Mouse (Mus musculus): ENCODE results near the gene Gm21981. TPM values are rescaled to one million over a fixed set of nuclear protein-coding genes. Genes with fewer than 3 reads are reported as not detected.

Gm21981 gene
- total and polyA plus RNA-seq, 2 experiments from 2014 or later: 0.22 TPM; not detected in 1

GRCm38 (mm10) chr17:47737271-47738065 is 43.2 kb upstream of the Gm21981 start:
- H3K27ac ChIP-seq (ENCODE audit: low read depth): peak overlapping the region; percentile 94
- TF ChIP-seq CTCF (IDR thresholded peaks at IDR 0.05; ENCODE audit: low read depth) (no peak), EP300 (IDR thresholded peaks at IDR 0.05; ENCODE audit: low read depth) (no peak)
- no peaks in the 10 kb centered on the region for H3K36me3 ChIP-seq (replicated peaks; ENCODE audit: control insufficient read depth, insufficient read depth, low read length)
- no peaks in the 10 kb centered on the region for H3K9me3 ChIP-seq (replicated peaks; ENCODE audit: control insufficient read depth, low read length)
- peak; percentile 88 for ATAC-seq (ENCODE audit: insufficient read depth, low read depth)
- peak; percentile 77 for DNase-seq (ENCODE audit: low spot score)
- peaks cover 17% of the 10 kb centered on the region; the same call in 1 of the 2 replicates for H3K4me1 ChIP-seq (ENCODE audit: control insufficient read depth, insufficient read depth)
- peak overlapping the region; percentile 92 for H3K9ac ChIP-seq (replicated peaks; ENCODE audit: low read depth, low read length)
- no peaks in the 10 kb centered on the region for H3K27me3 ChIP-seq (ENCODE audit: control insufficient read depth, insufficient read depth, low read length)
- under 1% methylated on average over 56 of the region's 60 CpGs for WGBS
- peak overlapping the region; percentile 95 for H3K4me2 ChIP-seq (ENCODE audit: low read depth, low read length)
- peak overlapping the region; percentile 93 for H3K4me3 ChIP-seq (ENCODE audit: low read depth, low read length)

- under 1% methylated on average over 45 of the region's 47 CpGs for WGBS
- no peaks in the 10 kb centered on the region for H3K9me3 ChIP-seq (replicated peaks; ENCODE audit: control insufficient read depth, low read length)
- H3K27me3 ChIP-seq (ENCODE audit: control insufficient read depth, insufficient read depth, low read length): no peaks in the 10 kb centered on the region
Observed at GRCm38 (mm10) chr17:47736856-47737255, 42.6 kb upstream of the Gm21981 start, which contains the start of gene Tfeb. TSS of gene Tfeb (plus strand) at chr17:47737030.

GRCm38 (mm10) chr17:47735553-47736100 is 41.4 kb upstream of the Gm21981 start:
- no peaks in the 10 kb centered on the region for H3K27me3 ChIP-seq (ENCODE audit: control insufficient read depth, insufficient read depth, low read length)
- H3K9ac ChIP-seq (replicated peaks; ENCODE audit: low read depth, low read length): no peak overlapping the region
- no peak overlapping the region for H3K4me2 ChIP-seq (ENCODE audit: low read depth, low read length)
- no peaks in the 10 kb centered on the region for H3K36me3 ChIP-seq (replicated peaks; ENCODE audit: control insufficient read depth, insufficient read depth, low read length)
- 70% methylated on average over 14 of the region's 14 CpGs for WGBS
- no peaks in the 10 kb centered on the region for H3K9me3 ChIP-seq (replicated peaks; ENCODE audit: control insufficient read depth, low read length)
- no peak for ATAC-seq (ENCODE audit: insufficient read depth, low read depth)
- no peak overlapping the region for H3K27ac ChIP-seq (ENCODE audit: low read depth)
- TF ChIP-seq CTCF (IDR thresholded peaks at IDR 0.05; ENCODE audit: low read depth) (no peak), EP300 (IDR thresholded peaks at IDR 0.05; ENCODE audit: low read depth) (no peak)
- no peak overlapping the region for H3K4me3 ChIP-seq (ENCODE audit: low read depth, low read length)
- peaks cover 13% of the 10 kb centered on the region; the same call in 1 of the 2 replicates for H3K4me1 ChIP-seq (ENCODE audit: control insufficient read depth, insufficient read depth)
- no peak for DNase-seq (ENCODE audit: low spot score)

More at GRCm38 (mm10) chr17:47736856-47737255, 42.6 kb upstream of the Gm21981 start, which contains the start of gene Tfeb:
- ATAC-seq (ENCODE audit: insufficient read depth, low read depth) (peak; percentile 78), DNase-seq (ENCODE audit: low spot score) (peak; percentile 92)
- H3K36me3 ChIP-seq (replicated peaks; ENCODE audit: control insufficient read depth, insufficient read depth, low read length): no peaks in the 10 kb centered on the region
- H3K4me1 ChIP-seq (ENCODE audit: control insufficient read depth, insufficient read depth): peaks cover 17% of the 10 kb centered on the region; the same call in 1 of the 2 replicates
- H3K27ac ChIP-seq (ENCODE audit: low read depth): peak within 1 kb of the TSS; percentile 94
- H3K9ac ChIP-seq (replicated peaks; ENCODE audit: low read depth, low read length): peak within 1 kb of the TSS; percentile 92
- H3K4me3 ChIP-seq (ENCODE audit: low read depth, low read length): peak within 1 kb of the TSS; percentile 93
- peak within 1 kb of the TSS; percentile 95 for H3K4me2 ChIP-seq (ENCODE audit: low read depth, low read length)
- TF ChIP-seq CTCF (IDR thresholded peaks at IDR 0.05; ENCODE audit: low read depth) (peak; percentile 91), EP300 (IDR thresholded peaks at IDR 0.05; ENCODE audit: low read depth) (no peak)

GRCm38 (mm10) chr17:47730633-47731575 is 36.6 kb upstream of the Gm21981 start:
- ATAC-seq (ENCODE audit: insufficient read depth, low read depth): no peak
- no peaks in the 10 kb centered on the region for H3K27me3 ChIP-seq (ENCODE audit: control insufficient read depth, insufficient read depth, low read length)
- 57% methylated on average over 24 of the region's 24 CpGs for WGBS

GRCm38 (mm10) chr17:47726566-47726965 is 32.3 kb upstream of the Gm21981 start, which contains the start of gene Pgc:
TSS of gene Pgc (plus strand) at chr17:47726842.
- Histone ChIP-seq H3K36me3 (replicated peaks; ENCODE audit: control insufficient read depth, insufficient read depth, low read length) (no peaks in the 10 kb centered on the region), H3K4me2 (ENCODE audit: low read depth, low read length) (no peak within 1 kb of the TSS), H3K27me3 (ENCODE audit: control insufficient read depth, insufficient read depth, low read length) (no peaks in the 10 kb centered on the region), H3K4me3 (ENCODE audit: low read depth, low read length) (no peak within 1 kb of the TSS), H3K9me3 (replicated peaks; ENCODE audit: control insufficient read depth, low read length) (no peaks in the 10 kb centered on the region), H3K9ac (replicated peaks; ENCODE audit: low read depth, low read length) (no peak within 1 kb of the TSS), H3K4me1 (ENCODE audit: control insufficient read depth, insufficient read depth) (no peaks in the 10 kb centered on the region), H3K27ac (ENCODE audit: low read depth) (no peak within 1 kb of the TSS)
- WGBS: 82% methylated on average over 11 of the region's 11 CpGs
- TF ChIP-seq CTCF (IDR thresholded peaks at IDR 0.05; ENCODE audit: low read depth) (no peak), EP300 (IDR thresholded peaks at IDR 0.05; ENCODE audit: low read depth) (no peak)
- DNase-seq (ENCODE audit: low spot score) (no peak), ATAC-seq (ENCODE audit: insufficient read depth, low read depth) (no peak)

More at GRCm38 (mm10) chr17:47730633-47731575, 36.6 kb upstream of the Gm21981 start:
- H3K4me2 ChIP-seq (ENCODE audit: low read depth, low read length): no peak overlapping the region
- no peaks in the 10 kb centered on the region for H3K4me1 ChIP-seq (ENCODE audit: control insufficient read depth, insufficient read depth)
- no peak for TF ChIP-seq EP300 (IDR thresholded peaks at IDR 0.05; ENCODE audit: low read depth)
- peak; percentile 28 for DNase-seq (ENCODE audit: low spot score)
- H3K9me3 ChIP-seq (replicated peaks; ENCODE audit: control insufficient read depth, low read length): no peaks in the 10 kb centered on the region
- H3K4me3 ChIP-seq (ENCODE audit: low read depth, low read length): no peak overlapping the region
- no peak overlapping the region for H3K9ac ChIP-seq (replicated peaks; ENCODE audit: low read depth, low read length)
- no peak overlapping the region for H3K27ac ChIP-seq (ENCODE audit: low read depth)
- H3K36me3 ChIP-seq (replicated peaks; ENCODE audit: control insufficient read depth, insufficient read depth, low read length): no peaks in the 10 kb centered on the region

Data from heart, postnatal 0 days (tissue).